Mouse (Mus musculus): ENCODE results near the gene C77080. TPM values are rescaled to one million over a fixed set of nuclear protein-coding genes. Genes with fewer than 3 reads are reported as not detected.

Gene C77080
- 0.19 TPM in 1 of 2 replicates, not detected in the other for total RNA-seq (2023)

DNA sequence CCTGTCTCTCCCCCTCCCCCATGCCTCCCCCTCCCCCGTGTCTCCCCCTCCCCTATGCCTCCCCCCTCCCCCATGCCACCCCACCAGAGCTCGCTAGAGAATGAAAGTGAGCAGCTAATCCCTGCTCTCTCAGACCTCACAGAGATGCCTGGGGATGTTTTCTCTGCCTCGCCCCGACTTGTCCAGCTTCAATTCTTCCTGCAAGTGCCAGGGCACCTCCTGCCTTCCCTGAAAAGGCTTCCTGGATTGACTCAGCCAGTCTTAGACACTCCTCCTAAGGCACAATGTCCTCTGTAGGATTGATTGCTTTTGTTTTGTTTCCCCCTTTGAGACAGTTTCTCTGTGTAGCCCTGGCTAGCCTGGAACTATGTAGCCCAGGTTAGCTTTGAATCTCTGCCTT, at the start of gene C77080:
C77080 (minus strand) TSS at position 209 of the 400 bp plus-strand sequence.

GRCm38 (mm10) chr4:129287472-129287981, 26.3 kb upstream of the C77080 start, which contains the start of gene Sync:
TSS of gene Sync (plus strand) at chr4:129287617.

DNA sequence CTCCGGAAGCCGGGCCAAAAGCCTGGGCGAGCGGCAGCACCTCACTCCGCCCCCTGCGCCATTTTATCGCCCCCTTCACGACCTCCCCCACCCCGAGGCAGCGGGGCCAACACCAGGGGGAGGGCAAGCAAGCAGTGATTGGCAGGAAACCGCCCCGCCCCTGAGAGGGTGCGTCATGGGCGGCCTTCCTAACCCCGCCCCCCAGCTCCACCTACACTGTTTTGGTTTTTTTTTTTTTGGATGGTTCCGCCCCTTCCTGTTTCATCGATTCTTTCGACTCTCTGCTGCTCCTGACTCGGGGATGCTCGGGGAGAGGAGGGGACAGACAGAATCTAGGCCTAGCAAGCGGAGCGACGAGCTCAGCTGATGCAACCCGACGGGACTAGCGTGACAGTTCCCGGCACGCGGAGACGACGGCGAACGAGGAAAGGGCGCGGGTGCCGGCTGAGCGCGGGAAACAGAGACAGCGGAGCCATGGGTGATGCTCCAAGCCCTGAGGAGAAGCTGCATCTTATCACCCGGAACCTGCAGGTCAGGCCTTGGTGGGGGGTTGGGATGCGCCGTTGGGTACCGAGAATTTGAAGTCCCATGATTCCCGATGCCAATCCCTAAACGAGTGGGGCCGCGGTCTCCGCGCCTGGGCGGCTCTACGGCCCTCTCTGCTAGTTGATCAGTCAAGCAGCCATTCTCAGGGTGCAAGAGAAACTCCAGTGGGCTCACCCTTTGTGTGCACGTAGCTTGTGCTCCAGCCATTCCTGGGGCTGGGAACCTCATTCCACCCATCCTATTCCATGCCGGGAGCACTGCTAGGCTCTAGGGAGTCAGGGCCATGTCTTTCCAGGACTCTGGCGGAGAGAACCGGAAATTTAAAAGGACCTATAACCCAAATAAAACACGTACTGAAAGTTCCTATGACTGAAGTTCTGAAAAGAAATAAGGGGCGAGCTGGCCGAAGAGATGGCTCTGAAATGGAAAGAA, 71.4 kb downstream of the C77080 start, which contains the start of the genes S100pbp and Yars:
S100pbp (minus strand) TSS at position 186 of the 978 bp plus-strand sequence.
Yars (plus strand) TSS at position 219 of the 978 bp plus-strand sequence.

Other genes with a start within 250 kb of the C77080 start
- gene Rnf19b, start 203.1 kb downstream of the C77080 start, total RNA-seq (2023): 153 and 187 TPM in 2 replicates
- 0.52 TPM in 1 of 2 replicates, not detected in the other for gene Tmem54, start 155.9 kb downstream of the C77080 start, total RNA-seq (2023)
- not detected in 2 replicates for gene Hpca, start 139.4 kb downstream of the C77080 start, total RNA-seq (2023)
- not detected in 2 replicates for gene Fndc5, start 124.4 kb downstream of the C77080 start, total RNA-seq (2023)
- 6.7 and 6.9 TPM in 2 replicates for gene S100pbp, start 71.7 kb downstream of the C77080 start, total RNA-seq (2023)
- gene Yars, start 71.6 kb downstream of the C77080 start, total RNA-seq (2023): 26.2 and 32.9 TPM in 2 replicates
- not detected in 2 replicates for gene Sync, start 26.2 kb upstream of the C77080 start, total RNA-seq (2023)
- 112 and 125 TPM in 2 replicates for gene Rbbp4, start 74.0 kb upstream of the C77080 start, total RNA-seq (2023)
- 16.3 and 19.3 TPM in 2 replicates for gene Zbtb8os, start 74.3 kb upstream of the C77080 start, total RNA-seq (2023)
- gene Zbtb8a, start 116.7 kb upstream of the C77080 start, total RNA-seq (2023): 0.50 and 1.4 TPM in 2 replicates
- gene Zbtb8b, start 179.4 kb upstream of the C77080 start, total RNA-seq (2023): not detected in 2 replicates
- 106 and 151 TPM in 2 replicates for gene Bsdc1, start 200.2 kb upstream of the C77080 start, total RNA-seq (2023)
- gene Tssk3, start 229.6 kb upstream of the C77080 start, total RNA-seq (2023): not detected in 2 replicates
- 1.2 and 2.2 TPM in 2 replicates for gene Fam229a, start 229.8 kb upstream of the C77080 start, total RNA-seq (2023)